Mouse (Mus musculus) liver, embryonic 14.5 days (tissue): ENCODE results near the gene Gins1.

Experiments used
- CTCF ChIP-seq: IDR thresholded peaks from 2 replicates; pipeline ENCODE4 v1.5.1; 2016; ENCODE audit warnings: antibody characterized with exemption, low read depth, control low read depth
- EP300 ChIP-seq: IDR thresholded peaks from 2 replicates; pipeline ENCODE4 v1.6.1; 2016; ENCODE audit warnings: antibody characterized with exemption, low read depth

DNA sequence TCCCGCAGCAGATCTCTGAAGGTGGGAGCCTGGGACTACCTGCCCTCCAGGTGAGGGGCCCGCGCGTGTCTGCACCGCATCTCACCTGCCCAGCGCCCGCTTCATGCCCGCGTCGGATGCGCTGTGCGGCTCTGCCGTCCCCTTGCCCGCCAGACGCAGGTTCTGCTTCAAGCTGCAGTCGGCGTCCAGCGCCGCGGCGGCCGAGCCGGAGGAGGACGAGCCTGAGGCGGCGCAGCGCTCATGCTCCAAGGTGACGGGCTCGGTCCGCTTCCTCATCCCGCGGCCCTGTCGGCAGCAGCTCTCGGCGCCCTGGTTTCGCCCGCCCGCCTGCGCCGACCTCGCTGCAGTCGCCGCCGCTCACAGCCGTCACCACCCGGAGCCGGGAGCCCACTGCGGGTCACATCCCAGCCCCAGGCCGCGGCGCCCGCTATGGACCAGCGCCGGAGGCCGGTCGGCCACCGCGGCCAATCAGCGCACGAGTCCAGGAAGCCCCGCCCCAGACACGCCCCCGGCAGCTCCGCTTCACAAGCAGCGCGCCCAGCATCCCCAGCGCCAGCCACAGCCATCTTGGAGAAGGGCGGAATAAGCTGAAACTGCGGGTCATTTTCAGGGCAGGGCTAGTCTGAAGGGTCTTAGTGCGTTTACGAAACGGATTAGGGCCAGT, 796 bp upstream of the Gins1 start, which contains the start of gene Abhd12:
- TF ChIP-seq CTCF (peak; percentile 14; the same call in 1 of the 2 replicates), EP300 (no peak)
